Mouse (Mus musculus) MEL (cell line): ENCODE measurements around the gene Mef2d. TPM values are rescaled to one million over a fixed set of nuclear protein-coding genes. Genes with fewer than 3 reads are reported as not detected.

Experiments used
- DNase-seq: peaks from one replicate; pipeline ENCODE4 v3.0.0; 2011; ENCODE audit warnings: low read depth, low spot score
- H3K27ac ChIP-seq: 2 replicates; pipeline ENCODE4 v1.5.1; 2012; ENCODE audit warnings: low read depth, mild to moderate bottlenecking, control low read depth, low read length, moderate library complexity; ENCODE audit not compliant: control insufficient read depth
- H3K27me3 ChIP-seq, 2 experiments: fragments of 150-350 bp in 1 of 2; sonication (generic) in 1 of 2; 2 replicates each; pipeline ENCODE4 v1.6.1; 2012; ENCODE audit warnings: low read length in 2 of 2, mild to moderate bottlenecking in 2 of 2, improper control_type of control experiment in 1 of 2, moderate library complexity in 1 of 2; ENCODE audit not compliant: insufficient read depth in 2 of 2, control insufficient read depth in 1 of 2
- H3K36me3 ChIP-seq, 2 experiments: 2 replicates each; pipeline ENCODE4 v1.6.1; 2012 to 2014; ENCODE audit warnings: low read length in 2 of 2, improper control_type of control experiment in 1 of 2, inconsistent platforms in 1 of 2, mild to moderate bottlenecking in 1 of 2; ENCODE audit not compliant: insufficient read depth in 2 of 2, control insufficient read depth in 1 of 2
- H3K4me1 ChIP-seq, 2 experiments: fragments of 150-350 bp in 1 of 2; sonication (generic) in 1 of 2; 2 replicates each; pipeline ENCODE4 v1.6.1; 2012; ENCODE audit warnings: low read length in 2 of 2, improper control_type of control experiment in 1 of 2, mild to moderate bottlenecking in 1 of 2; ENCODE audit not compliant: insufficient read depth in 2 of 2, control insufficient read depth in 1 of 2
- H3K4me3 ChIP-seq, 2 experiments: fragments of 150-350 bp in 1 of 2; sonication (generic) in 1 of 2; 2 replicates each; pipeline ENCODE4 v1.5.1; 2012; ENCODE audit warnings: low read depth in 2 of 2, low read length in 2 of 2, mild to moderate bottlenecking in 2 of 2, moderate library complexity in 2 of 2, control low read depth in 1 of 2, improper control_type of control experiment in 1 of 2; ENCODE audit not compliant: control insufficient read depth in 1 of 2, insufficient read depth in 1 of 2
- H3K79me2 ChIP-seq: 2 replicates; pipeline ENCODE4 v1.6.1; 2012; ENCODE audit warnings: mild to moderate bottlenecking, low read length, moderate library complexity; ENCODE audit not compliant: control insufficient read depth, poor library complexity, insufficient read depth
- H3K9ac ChIP-seq: 2 replicates; pipeline ENCODE4 v1.6.1; 2012; ENCODE audit warnings: low read depth, mild to moderate bottlenecking, control low read depth, low read length, moderate library complexity; ENCODE audit not compliant: control insufficient read depth, poor library complexity, severe bottlenecking
- H3K9me3 ChIP-seq: fragments of 150-350 bp; sonication (generic); replicated peaks from 2 replicates; pipeline ENCODE4 v1.6.1; 2012; ENCODE audit warnings: mild to moderate bottlenecking, low read length, improper control_type of control experiment, moderate library complexity; ENCODE audit not compliant: insufficient read depth
- CTCF ChIP-seq, 3 experiments: IDR thresholded peaks in 2 of 3; conservative IDR thresholded peaks in 1 of 3; 2 replicates each; pipeline ENCODE4 v1.5.1; 2011 to 2012; ENCODE audit warnings: low read length in 3 of 3, low read depth in 2 of 3, mild to moderate bottlenecking in 2 of 3, improper control_type of control experiment in 1 of 3, inconsistent platforms in 1 of 3, mixed read lengths in 1 of 3, moderate library complexity in 1 of 3; ENCODE audit not compliant: control insufficient read depth in 1 of 3, insufficient read depth in 1 of 3, poor library complexity in 1 of 3, severe bottlenecking in 1 of 3
- GATA1 ChIP-seq: IDR thresholded peaks from 2 replicates; pipeline ENCODE4 v1.6.1; 2011; ENCODE audit warnings: low read depth, low read length, improper control_type of control experiment
- HCFC1 ChIP-seq: IDR thresholded peaks from 2 replicates; pipeline ENCODE4 v1.6.1; 2012; ENCODE audit warnings: low read depth, mild to moderate bottlenecking, inconsistent platforms, low read length, improper control_type of control experiment, moderate library complexity
- JUND ChIP-seq: IDR thresholded peaks from 2 replicates; pipeline ENCODE4 v1.6.1; 2011; ENCODE audit warnings: low read depth, mild to moderate bottlenecking, improper control_type of control experiment, low read length
- KAT2A ChIP-seq: conservative IDR thresholded peaks from 2 replicates; pipeline ENCODE4 v1.6.1; 2012; ENCODE audit warnings: low read depth, low read length, improper control_type of control experiment, inconsistent platforms
- MEF2A ChIP-seq: IDR thresholded peaks from 2 replicates; pipeline ENCODE4 v1.6.1; 2014; ENCODE audit warnings: low read depth, mild to moderate bottlenecking, inconsistent platforms, low read length, improper control_type of control experiment; ENCODE audit not compliant: poor library complexity, insufficient replicate concordance, severe bottlenecking; ENCODE audit errors: extremely low read depth
- MXI1 ChIP-seq: IDR thresholded peaks from 2 replicates; pipeline ENCODE4 v1.6.1; 2011; ENCODE audit warnings: mild to moderate bottlenecking, low read depth, low read length, improper control_type of control experiment
- MYC ChIP-seq: IDR thresholded peaks from 2 replicates; pipeline ENCODE4 v1.6.1; 2011; ENCODE audit warnings: low read depth, mild to moderate bottlenecking, low read length, improper control_type of control experiment, moderate library complexity
- POLR2A ChIP-seq, 2 experiments: IDR thresholded peaks; 2 replicates each; pipeline ENCODE4 v1.6.1; 2011 to 2012; ENCODE audit warnings: low read length in 2 of 2, mild to moderate bottlenecking in 2 of 2, control low read depth in 1 of 2, improper control_type of control experiment in 1 of 2, low read depth in 1 of 2, moderate library complexity in 1 of 2; ENCODE audit not compliant: control insufficient read depth in 1 of 2, insufficient read depth in 1 of 2, poor library complexity in 1 of 2
- POLR2AphosphoS2 ChIP-seq: IDR thresholded peaks from 2 replicates; pipeline ENCODE4 v1.6.1; 2011; ENCODE audit warnings: low read length, improper control_type of control experiment
- RAD21 ChIP-seq: IDR thresholded peaks from 2 replicates; pipeline ENCODE4 v1.6.1; 2011; ENCODE audit warnings: mild to moderate bottlenecking, low read depth, low read length, improper control_type of control experiment
- TAL1 ChIP-seq: IDR thresholded peaks from 2 replicates; pipeline ENCODE4 v1.6.1; 2012; ENCODE audit warnings: mild to moderate bottlenecking, inconsistent platforms, low read length, moderate library complexity, mixed read lengths
- UBTF ChIP-seq: IDR thresholded peaks from 2 replicates; pipeline ENCODE4 v1.6.1; 2012; ENCODE audit warnings: low read depth, mild to moderate bottlenecking, inconsistent platforms, low read length, improper control_type of control experiment, moderate library complexity, borderline replicate concordance; ENCODE audit not compliant: insufficient read depth
- USF1 ChIP-seq: IDR thresholded peaks from 2 replicates; pipeline ENCODE4 v1.6.1; 2014; ENCODE audit warnings: low read depth, mild to moderate bottlenecking, inconsistent platforms, low read length, improper control_type of control experiment, moderate library complexity
- USF2 ChIP-seq, 2 experiments: IDR thresholded peaks; 2 replicates each; pipeline ENCODE4 v1.6.1; 2011 to 2012; ENCODE audit warnings: improper control_type of control experiment in 2 of 2, low read length in 2 of 2, borderline replicate concordance in 1 of 2, inconsistent platforms in 1 of 2, low read depth in 1 of 2, mild to moderate bottlenecking in 1 of 2; ENCODE audit not compliant: insufficient read depth in 1 of 2
- ZC3H11A ChIP-seq: IDR thresholded peaks from 2 replicates; pipeline ENCODE4 v1.6.1; 2012; ENCODE audit warnings: low read depth, mild to moderate bottlenecking, inconsistent platforms, low read length, improper control_type of control experiment
- ZKSCAN1 ChIP-seq: IDR thresholded peaks from 2 replicates; pipeline ENCODE4 v1.6.1; 2012; ENCODE audit warnings: low read depth, mild to moderate bottlenecking, inconsistent platforms, low read length, improper control_type of control experiment, moderate library complexity
- polyA plus RNA-seq, 2 experiments: library from polyadenylated mRNA; stranded (reverse) in 1 of 2; unstranded in 1 of 2; fragments of >175 nt in 1 of 2; fragments of >200 nt in 1 of 2; gene quantifications; 2 replicates each; pipeline versions ENCODE4 v1.2.1 to v1.2.4; 2012; ENCODE audit warnings: low replicate concordance in 2 of 2, low read depth in 1 of 2; ENCODE audit not compliant: insufficient read length in 2 of 2, insufficient read depth in 1 of 2, missing spikeins in 1 of 2
- total RNA-seq: library from RNA; depleted of rRNA; stranded (reverse); fragments of 300-350 nt; gene quantifications from 2 replicates; pipeline ENCODE4 v1.2.3, GENCODE M21; 2012

Mef2d gene
- total and polyA plus RNA-seq, 3 experiments = 16.9 to 117 (median 71.4) TPM

DNA sequence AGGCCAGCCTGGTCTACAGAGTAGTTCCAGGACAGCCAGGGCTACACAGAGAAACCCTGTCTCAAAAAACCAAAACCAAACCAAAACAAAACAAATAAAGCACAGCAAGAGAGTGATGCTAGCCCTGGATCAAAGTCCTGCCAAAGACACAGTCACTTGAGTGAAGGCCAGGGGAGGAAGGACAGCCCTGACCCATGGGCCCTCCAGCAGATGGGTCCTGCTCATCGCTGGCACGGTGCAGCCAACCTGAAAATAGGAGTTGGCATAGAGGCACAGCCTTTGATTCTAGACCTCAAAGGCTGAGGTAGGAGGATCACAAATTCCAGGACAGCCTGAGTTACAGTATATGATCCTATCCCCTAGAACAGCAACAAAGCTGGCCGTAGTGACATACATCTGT is 11.1 kb upstream of the Mef2d start:
- no peaks in the 10 kb centered on the region for H3K9me3 ChIP-seq
- H3K4me3 ChIP-seq = no peak overlapping the region
- H3K9ac ChIP-seq = no peak overlapping the region
- H3K79me2 ChIP-seq = no peaks in the 10 kb centered on the region
- peaks cover 3 to 12% of the 10 kb centered on the region in 2 experiments for H3K4me1 ChIP-seq
- no peaks in the 10 kb centered on the region for H3K27me3 ChIP-seq
- peaks cover 0 to 11% of the 10 kb centered on the region in 2 experiments; a peak in 2 of 4 replicates for H3K36me3 ChIP-seq
- no peak overlapping the region for H3K27ac ChIP-seq
- DNase-seq = no peak
- no peak for TF ChIP-seq RAD21
- TF ChIP-seq CTCF (IDR thresholded peaks at IDR 0.05 in 2 of 3, conservative IDR thresholded peaks at IDR 0.05 in 1 of 3; ENCODE audit: control insufficient read depth in 1 of 3, insufficient read depth in 1 of 3, low read depth in 2 of 3, low read length in 3 of 3, poor library complexity in 1 of 3, severe bottlenecking in 1 of 3) = no peak
- no peak for TF ChIP-seq HCFC1
- no peak for TF ChIP-seq GATA1
- TF ChIP-seq MYC = no peak

GRCm38 (mm10) chr3:88132492-88132891 is 9.7 kb upstream of the Mef2d start:
- TF ChIP-seq USF2 (IDR thresholded peaks at IDR 0.05; ENCODE audit: borderline replicate concordance in 1 of 2, insufficient read depth in 1 of 2, low read depth in 1 of 2, low read length in 2 of 2) (no peak), POLR2AphosphoS2 (no peak), MEF2A (no peak), RAD21 (no peak), POLR2A (IDR thresholded peaks at IDR 0.05; ENCODE audit: control insufficient read depth in 1 of 2, insufficient read depth in 1 of 2, low read depth in 1 of 2, low read length in 2 of 2, poor library complexity in 1 of 2) (no peak), ZKSCAN1 (no peak), USF1 (no peak), ZC3H11A (no peak), MXI1 (no peak), MYC (no peak), KAT2A (no peak), TAL1 (no peak), CTCF (IDR thresholded peaks at IDR 0.05 in 2 of 3, conservative IDR thresholded peaks at IDR 0.05 in 1 of 3; ENCODE audit: control insufficient read depth in 1 of 3, insufficient read depth in 1 of 3, low read depth in 2 of 3, low read length in 3 of 3, poor library complexity in 1 of 3, severe bottlenecking in 1 of 3) (no peak), UBTF (no peak), JUND (no peak)
- TF ChIP-seq, all 39 proteins: peak for 0
- Histone ChIP-seq H3K9ac (no peak overlapping the region), H3K27ac (no peak overlapping the region), H3K9me3 (no peaks in the 10 kb centered on the region), H3K4me1 (peaks cover under 1 to 14% of the 10 kb centered on the region in 2 experiments; a peak in 3 of 4 replicates), H3K27me3 (no peaks in the 10 kb centered on the region), H3K4me3 (no peak overlapping the region), H3K36me3 (peaks cover 0 to 10% of the 10 kb centered on the region in 2 experiments; a peak in 2 of 4 replicates), H3K79me2 (no peaks in the 10 kb centered on the region; the same call in 1 of the 2 replicates)
- no peak for DNase-seq
